Mouse (Mus musculus) retina, adult 2 months (tissue): ENCODE data around the gene Mat2b.

Source experiments
- DNase-seq: peaks from one replicate; pipeline ENCODE4 v3.0.0-alpha.2; 2012; ENCODE audit warnings: low read depth, low spot score

Gene Mat2b

DNA sequence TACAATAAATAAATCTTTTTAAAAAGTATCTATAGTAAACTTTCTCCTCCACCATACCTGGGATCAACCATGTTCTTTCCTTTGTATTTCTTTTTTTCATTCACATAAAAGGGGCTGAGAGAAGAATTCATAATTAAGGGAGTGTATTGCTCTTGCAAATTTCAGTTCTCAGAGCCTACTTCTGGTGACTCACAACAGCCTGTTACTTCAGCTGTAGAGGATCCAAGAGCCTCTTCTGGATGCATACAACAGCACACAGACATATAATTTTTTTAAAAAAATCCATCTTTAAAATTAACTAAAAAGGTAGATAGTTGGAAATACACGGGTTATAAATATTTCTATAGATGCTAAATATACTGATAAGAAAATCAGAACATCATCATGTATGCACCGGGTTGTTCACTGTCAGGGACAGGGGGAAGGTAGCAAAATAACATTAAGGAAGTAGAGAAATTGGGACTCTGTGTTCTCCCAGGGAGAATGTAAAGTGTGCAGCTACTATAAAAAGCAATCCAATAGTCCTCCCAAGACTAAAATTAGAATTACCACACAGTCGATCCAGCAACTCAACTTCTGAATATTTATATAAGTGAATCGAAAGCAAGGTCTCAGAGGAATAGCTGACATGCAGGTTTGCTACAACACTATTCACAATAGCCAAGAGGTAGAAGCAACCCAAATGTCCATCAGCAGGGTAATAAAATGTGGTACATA, 19.8 kb downstream of the Mat2b start:
- DNase-seq, result no peak

DNA sequence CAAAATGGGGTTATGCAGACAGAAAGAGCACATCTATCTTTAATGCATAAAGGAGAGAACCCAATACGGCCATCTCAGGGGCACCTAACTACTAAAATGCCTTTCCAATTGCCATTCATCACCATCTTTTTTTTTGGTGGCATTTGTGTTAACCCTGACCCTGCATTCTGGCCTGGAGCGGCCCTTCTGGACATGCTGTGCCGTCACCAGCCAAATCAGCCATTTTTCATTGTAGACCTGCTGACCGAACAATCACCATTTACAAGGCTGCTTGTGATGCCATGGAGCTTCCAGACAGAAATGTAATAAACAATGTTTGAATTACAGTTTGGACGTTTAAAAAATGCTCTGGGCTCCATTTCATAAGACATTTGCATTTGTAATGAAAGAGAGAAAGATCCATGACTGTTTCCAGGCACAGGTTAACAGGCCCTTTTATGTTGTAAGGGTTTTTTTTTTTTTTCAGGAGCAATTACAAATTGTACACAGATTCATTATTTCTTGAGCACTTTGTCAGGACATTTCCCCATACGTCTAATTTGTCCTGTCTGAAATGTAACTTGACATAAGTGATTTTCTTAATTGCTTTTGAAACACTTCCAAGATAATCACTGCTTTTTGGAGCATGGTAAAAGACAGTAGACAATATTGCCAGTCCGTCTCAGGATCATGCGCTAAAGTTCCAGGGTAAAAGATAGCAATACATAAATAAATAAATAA, 45.1 kb downstream of the Mat2b start:
- no peak for DNase-seq

DNA sequence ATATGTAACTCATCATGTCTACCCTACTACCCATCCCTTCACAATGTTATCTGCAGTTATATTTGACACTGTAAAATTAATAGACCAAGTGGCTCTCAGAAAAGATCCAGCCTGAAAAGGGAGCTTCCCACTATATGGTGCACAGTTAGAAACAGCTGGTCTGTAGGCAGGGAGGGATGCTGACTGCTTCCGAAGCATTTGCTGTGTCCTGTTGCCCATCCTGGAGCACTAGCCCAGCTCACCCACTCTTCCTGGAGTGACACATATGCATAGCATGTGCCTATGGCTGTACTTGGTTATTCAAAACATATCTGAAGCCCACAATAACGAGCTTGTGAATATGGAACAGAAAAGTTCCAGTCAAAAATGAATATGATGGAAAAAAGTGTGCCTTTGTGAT, 47.8 kb downstream of the Mat2b start:
- no peak for DNase-seq
